Mouse (Mus musculus) kidney, adult 11 months (tissue): ENCODE measurements around the gene Rfx4.

Experiments
- DNase-seq: peaks from one replicate; pipeline ENCODE4 v3.0.0; 2022

Rfx4 gene

GRCm38 (mm10) chr10:84913148-84913547 is 157.3 kb downstream of the Rfx4 start:
- DNase-seq = no peak

- no peak for DNase-seq
These were observed 159.6 kb downstream of the Rfx4 start for GRCm38 (mm10) chr10:84915476-84915875.

- peak; percentile 98 for DNase-seq
These were observed 161.2 kb downstream of the Rfx4 start, which contains the start of gene Ric8b for GRCm38 (mm10) chr10:84916810-84917730. Gene Ric8b, plus strand, starts transcription at chr10:84917616.

GRCm38 (mm10) chr10:84917731-84918095 is 161.9 kb downstream of the Rfx4 start:
- no peak for DNase-seq

- no peak for DNase-seq
These were observed 170.5 kb downstream of the Rfx4 start for GRCm38 (mm10) chr10:84926336-84926735.

- no peak for DNase-seq
These were observed 171.0 kb downstream of the Rfx4 start for GRCm38 (mm10) chr10:84926885-84927284.

- no peak for DNase-seq
These were observed 172.6 kb downstream of the Rfx4 start for GRCm38 (mm10) chr10:84928465-84928864.

- DNase-seq = no peak
These were observed 179.8 kb downstream of the Rfx4 start for GRCm38 (mm10) chr10:84935553-84936209.

- DNase-seq = no peak
These were observed 181.1 kb downstream of the Rfx4 start for GRCm38 (mm10) chr10:84936832-84937515.

- no peak for DNase-seq
These were observed 182.4 kb downstream of the Rfx4 start for GRCm38 (mm10) chr10:84938094-84938820.

GRCm38 (mm10) chr10:84938886-84939285 is 183.0 kb downstream of the Rfx4 start:
- DNase-seq = no peak

- DNase-seq = no peak
These were observed 184.5 kb downstream of the Rfx4 start for GRCm38 (mm10) chr10:84940356-84940755.

GRCm38 (mm10) chr10:84945692-84946091 is 189.8 kb downstream of the Rfx4 start:
- no peak for DNase-seq

GRCm38 (mm10) chr10:84948970-84949683 is 193.3 kb downstream of the Rfx4 start:
- no peak for DNase-seq

- DNase-seq = no peak
These were observed 193.8 kb downstream of the Rfx4 start for GRCm38 (mm10) chr10:84949684-84950010.

GRCm38 (mm10) chr10:84950384-84950783 is 194.5 kb downstream of the Rfx4 start:
- DNase-seq = no peak

GRCm38 (mm10) chr10:84954236-84954635 is 198.4 kb downstream of the Rfx4 start:
- DNase-seq = no peak
